Comparison of ENCODE assay signal across 8 mouse cellular contexts in the genomic region with DNA sequence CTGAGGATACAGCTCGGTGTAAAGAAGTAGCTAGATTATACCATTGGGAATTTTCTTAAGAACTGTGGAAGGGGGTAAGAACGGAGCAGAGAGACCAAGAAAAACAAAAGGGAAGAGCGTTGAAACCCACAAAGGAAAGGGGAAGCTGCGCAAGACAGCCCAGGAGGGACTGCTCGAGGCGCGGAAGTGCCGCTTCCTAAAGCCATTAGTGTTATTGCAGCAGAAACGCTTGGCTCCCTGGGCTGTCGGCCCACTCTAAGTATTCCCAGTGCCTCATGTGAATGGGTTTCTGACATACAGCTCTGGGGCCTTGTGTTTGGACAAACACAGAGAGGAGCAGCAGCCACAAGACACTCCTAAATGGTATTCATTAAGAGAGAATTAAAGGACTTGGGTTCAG.
DNase-seq lines count a peak whose midpoint lies in the region; ATAC-seq and TF ChIP-seq lines count a peak whose summit lies in the region.

No protein-coding gene starts in this region.

- no peak for TF ChIP-seq CTCF in bone marrow, adult 2 months (IDR thresholded peaks at IDR 0.05; ENCODE audit: control insufficient read depth, insufficient read depth, low read length)
- no peak for TF ChIP-seq CTCF in heart, postnatal 0 days (IDR thresholded peaks at IDR 0.05; ENCODE audit: low read depth)

- peak; percentile 56 to 71 for DNase-seq in heart, adult 9 months (ENCODE audit: low spot score in 2 of 2)
- DNase-seq in heart, adult 8-10 months (ENCODE audit: low spot score), result no peak
- no peak for DNase-seq in heart, postnatal 0 days (ENCODE audit: low spot score)
- peak; percentile 54 for DNase-seq in lung, postnatal 14 days
- no peak for DNase-seq in forebrain, embryonic 10.5 days (ENCODE audit: extremely low spot score, low spot score)

- no peaks in the 10 kb centered on the region for H3K36me3 ChIP-seq in heart, postnatal 0 days (replicated peaks; ENCODE audit: control insufficient read depth, insufficient read depth, low read length)
- no peaks in the 10 kb centered on the region for H3K36me3 ChIP-seq in forebrain, embryonic 10.5 days (replicated peaks)
- H3K36me3 ChIP-seq in midbrain, embryonic 15.5 days (replicated peaks), result no peaks in the 10 kb centered on the region

- no peak overlapping the region for H3K4me2 ChIP-seq in heart, postnatal 0 days (ENCODE audit: low read depth, low read length)
- H3K4me2 ChIP-seq in midbrain, embryonic 15.5 days, result no peak overlapping the region

- TF ChIP-seq EP300 in heart, postnatal 0 days (IDR thresholded peaks at IDR 0.05; ENCODE audit: low read depth), result no peak

- H3K27ac ChIP-seq in bone marrow, adult 2 months (ENCODE audit: control insufficient read depth, insufficient read depth, low read depth, low read length, poor library complexity), result peak overlapping the region; percentile 63; the same call in 1 of the 2 replicates
- H3K27ac ChIP-seq in heart, postnatal 0 days (ENCODE audit: low read depth), result peak overlapping the region; percentile 89
- no peak overlapping the region for H3K27ac ChIP-seq in forebrain, embryonic 10.5 days
- no peak overlapping the region for H3K27ac ChIP-seq in midbrain, embryonic 15.5 days

- no peak overlapping the region for H3K9ac ChIP-seq in heart, postnatal 0 days (replicated peaks; ENCODE audit: low read depth, low read length)
- H3K9ac ChIP-seq in midbrain, embryonic 15.5 days, result no peak overlapping the region

- no peak for TF ChIP-seq POLR2A in bone marrow, adult 2 months (IDR thresholded peaks at IDR 0.05; ENCODE audit: borderline replicate concordance, control insufficient read depth, low read depth, low read length)

- H3K9me3 ChIP-seq in heart, postnatal 0 days (replicated peaks; ENCODE audit: control insufficient read depth, low read length), result no peaks in the 10 kb centered on the region
- no peaks in the 10 kb centered on the region for H3K9me3 ChIP-seq in forebrain, embryonic 10.5 days
- H3K9me3 ChIP-seq in midbrain, embryonic 15.5 days, result no peaks in the 10 kb centered on the region

- ATAC-seq in heart, postnatal 0 days (ENCODE audit: insufficient read depth, low read depth), result no peak; the same call in 1 of the 2 replicates
- no peak for ATAC-seq in inflammation-experienced regulatory T-cells, adult 6 months
- ATAC-seq in midbrain, embryonic 15.5 days (replicated peaks), result no peak

- 3% methylated on average over 10 of the region's 10 CpGs for WGBS in bone marrow, adult 2 months
- 62% methylated on average over 10 of the region's 10 CpGs for WGBS in heart, postnatal 0 days
- WGBS in forebrain, embryonic 10.5 days, result 80% methylated on average over 10 of the region's 10 CpGs
- WGBS in midbrain, embryonic 15.5 days, result 87% methylated on average over 10 of the region's 10 CpGs

- no peaks in the 10 kb centered on the region for H3K27me3 ChIP-seq in heart, postnatal 0 days (ENCODE audit: control insufficient read depth, insufficient read depth, low read length)
- no peaks in the 10 kb centered on the region for H3K27me3 ChIP-seq in forebrain, embryonic 10.5 days (ENCODE audit: poor library complexity, severe bottlenecking)
- H3K27me3 ChIP-seq in midbrain, embryonic 15.5 days (replicated peaks), result no peaks in the 10 kb centered on the region

- H3K4me1 ChIP-seq in bone marrow, adult 2 months (ENCODE audit: control insufficient read depth, insufficient read depth, low read length), result peaks cover 11% of the 10 kb centered on the region; the same call in 1 of the 2 replicates
- peaks cover 6% of the 10 kb centered on the region; the same call in 1 of the 2 replicates for H3K4me1 ChIP-seq in heart, postnatal 0 days (ENCODE audit: control insufficient read depth, insufficient read depth)
- peaks cover 34% of the 10 kb centered on the region for H3K4me1 ChIP-seq in forebrain, embryonic 10.5 days
- H3K4me1 ChIP-seq in midbrain, embryonic 15.5 days, result peaks cover 22% of the 10 kb centered on the region

- H3K4me3 ChIP-seq in bone marrow, adult 2 months (replicated peaks; ENCODE audit: control insufficient read depth, low read depth, low read length), result no peak overlapping the region
- no peak overlapping the region for H3K4me3 ChIP-seq in heart, postnatal 0 days (ENCODE audit: low read depth, low read length)
- H3K4me3 ChIP-seq in forebrain, embryonic 10.5 days, result no peak overlapping the region
- no peak overlapping the region for H3K4me3 ChIP-seq in midbrain, embryonic 15.5 days

Comparison
In these comparisons a context has a peak if more than half of its experiments do, and no peak if none do; other contexts are left out.
1. DNase-seq: peak in heart, adult 9 months (2 of 2) and lung, postnatal 14 days (single experiment); none in heart, adult 8-10 months (single experiment), heart, postnatal 0 days (single experiment) and forebrain, embryonic 10.5 days (single experiment).
2. H3K27ac ChIP-seq: peak in bone marrow, adult 2 months (single experiment) and heart, postnatal 0 days (single experiment); none in forebrain, embryonic 10.5 days (single experiment) and midbrain, embryonic 15.5 days (single experiment).